Mouse (Mus musculus) embryonic facial prominence, embryonic 14.5 days (tissue): ENCODE data around the gene Lmo4. TPM values are rescaled to one million over a fixed set of nuclear protein-coding genes. Genes with fewer than 3 reads are reported as not detected.

Source experiments
- ATAC-seq: fragments of 200-750 bp; cut with Nextera tagmentation; 2 replicates; pipeline ENCODE4 v1.8.0; 2017; ENCODE audit warnings: low read depth, moderate number of reproducible peaks, moderate TSS enrichment
- DNase-seq: peaks from one replicate; pipeline ENCODE4 v3.0.0-alpha.2; 2015; ENCODE audit warnings: low spot score
- H3K27ac ChIP-seq: fragments of 300-500 bp; sonication (generic); replicated peaks from 2 replicates; pipeline ENCODE4 v1.5.1; 2014; ENCODE audit warnings: low read depth, mild to moderate bottlenecking, low read length, moderate library complexity
- H3K27me3 ChIP-seq: fragments of 300-500 bp; sonication (generic); replicated peaks from 2 replicates; pipeline ENCODE4 v1.6.1; 2014; ENCODE audit warnings: low read length; ENCODE audit not compliant: control insufficient read depth, insufficient read depth
- H3K36me3 ChIP-seq: fragments of 300-500 bp; sonication (generic); 2 replicates; pipeline ENCODE4 v1.6.1; 2014; ENCODE audit warnings: low read length, mixed read lengths; ENCODE audit not compliant: control insufficient read depth, insufficient read depth
- H3K4me1 ChIP-seq: fragments of 300-500 bp; sonication (generic); 2 replicates; pipeline ENCODE4 v1.6.1; 2014; ENCODE audit warnings: antibody characterized with exemption, low read length; ENCODE audit not compliant: control insufficient read depth, insufficient read depth
- H3K4me2 ChIP-seq: fragments of 300-500 bp; sonication (generic); 2 replicates; pipeline ENCODE4 v1.6.1; 2014; ENCODE audit warnings: low read depth, mild to moderate bottlenecking, low read length, moderate library complexity, mixed read lengths
- H3K4me3 ChIP-seq: fragments of 300-500 bp; sonication (generic); 2 replicates; pipeline ENCODE4 v1.5.1; 2014; ENCODE audit warnings: low read depth, mild to moderate bottlenecking, low read length
- H3K9ac ChIP-seq: fragments of 300-500 bp; sonication (generic); 2 replicates; pipeline ENCODE4 v1.6.1; 2014; ENCODE audit warnings: low read depth, mild to moderate bottlenecking, low read length, moderate library complexity, mixed read lengths
- H3K9me3 ChIP-seq: fragments of 300-500 bp; sonication (generic); 2 replicates; pipeline ENCODE4 v1.6.1; 2016; ENCODE audit warnings: low read length; ENCODE audit not compliant: control insufficient read depth
- WGBS: fragments of 180-500 bp; shearing (Covaris S2); extraction: QIAGEN DNeasy Blood & Tissue Kit; methylation state at CpG from one replicate; pipeline ENCODE4 v1.1.7; 2014; 5-methylcytosine and 5-hydroxymethylcytosine counted together
- polyA plus RNA-seq: library from polyadenylated mRNA; unstranded; fragments of >200 nt; fragmentation: Nextera tagmentation; extraction: Ambion mirVana; gene quantifications from 2 replicates; pipeline ENCODE4 v1.2.1, GENCODE M21; 2014

The Lmo4 gene
- polyA plus RNA-seq, 1 experiment from 2014 or later, result 83.6 TPM

GRCm38 (mm10) chr3:144170539-144170938 lies 34.5 kb downstream of the Lmo4 start:
- H3K27me3 ChIP-seq, result no peaks in the 10 kb centered on the region
- H3K9me3 ChIP-seq, result no peaks in the 10 kb centered on the region; the same call in 1 of the 2 replicates
- no peak overlapping the region for H3K9ac ChIP-seq
- ATAC-seq, result no peak
- DNase-seq, result no peak
- no peaks in the 10 kb centered on the region for H3K36me3 ChIP-seq
- H3K4me3 ChIP-seq, result no peak overlapping the region
- WGBS, result 81% methylated on average over 2 of the region's 2 CpGs
- no peaks in the 10 kb centered on the region for H3K4me1 ChIP-seq
- H3K27ac ChIP-seq, result no peak overlapping the region
- no peak overlapping the region for H3K4me2 ChIP-seq

GRCm38 (mm10) chr3:144166439-144167155 lies 38.4 kb downstream of the Lmo4 start:
- DNase-seq, result no peak
- H3K9ac ChIP-seq, result no peak overlapping the region
- ATAC-seq, result no peak
- H3K36me3 ChIP-seq, result no peaks in the 10 kb centered on the region
- no peaks in the 10 kb centered on the region for H3K27me3 ChIP-seq
- H3K9me3 ChIP-seq, result no peaks in the 10 kb centered on the region; the same call in 1 of the 2 replicates
- whole genome bisulfite sequencing, result 86% methylated on average over 8 of the region's 8 CpGs
- no peak overlapping the region for H3K27ac ChIP-seq
- no peaks in the 10 kb centered on the region for H3K4me1 ChIP-seq
- H3K4me2 ChIP-seq, result no peak overlapping the region
- no peak overlapping the region for H3K4me3 ChIP-seq

GRCm38 (mm10) chr3:144165439-144165838 lies 39.6 kb downstream of the Lmo4 start:
- Histone ChIP-seq H3K9me3 (no peaks in the 10 kb centered on the region), H3K36me3 (no peaks in the 10 kb centered on the region), H3K4me3 (no peak overlapping the region), H3K9ac (no peak overlapping the region), H3K4me2 (no peak overlapping the region), H3K27me3 (no peaks in the 10 kb centered on the region), H3K4me1 (no peaks in the 10 kb centered on the region), H3K27ac (no peak overlapping the region)
- DNase-seq, result no peak
- 67% methylated on average over 12 of the region's 12 CpGs for WGBS
- no peak for ATAC-seq

- no peak overlapping the region for H3K9ac ChIP-seq
- DNase-seq, result peak; percentile 31
- ATAC-seq, result 0 out of 2 replicates have a peak, but pooled peaks have one; percentile 37
- H3K4me2 ChIP-seq, result no peak overlapping the region
- 54% methylated on average over 9 of the region's 9 CpGs for WGBS
- H3K4me1 ChIP-seq, result no peaks in the 10 kb centered on the region
- no peaks in the 10 kb centered on the region for H3K36me3 ChIP-seq
- H3K27me3 ChIP-seq, result no peaks in the 10 kb centered on the region
- H3K27ac ChIP-seq, result no peak overlapping the region
- H3K9me3 ChIP-seq, result no peaks in the 10 kb centered on the region
- H3K4me3 ChIP-seq, result no peak overlapping the region
Measured at GRCm38 (mm10) chr3:144164665-144165385, 40.2 kb downstream of the Lmo4 start.

GRCm38 (mm10) chr3:144163718-144164117 lies 41.3 kb downstream of the Lmo4 start:
- Histone ChIP-seq H3K4me2 (no peak overlapping the region), H3K27ac (no peak overlapping the region), H3K9ac (no peak overlapping the region), H3K9me3 (no peaks in the 10 kb centered on the region), H3K4me1 (no peaks in the 10 kb centered on the region), H3K36me3 (no peaks in the 10 kb centered on the region), H3K4me3 (no peak overlapping the region), H3K27me3 (no peaks in the 10 kb centered on the region)
- DNase-seq, result no peak
- no peak for ATAC-seq
- 76% methylated on average over 2 of the region's 2 CpGs for WGBS

GRCm38 (mm10) chr3:144162156-144162555 lies 42.9 kb downstream of the Lmo4 start:
- no peaks in the 10 kb centered on the region for H3K4me1 ChIP-seq
- H3K27me3 ChIP-seq, result no peaks in the 10 kb centered on the region
- H3K9ac ChIP-seq, result no peak overlapping the region
- no peak overlapping the region for H3K4me3 ChIP-seq
- no peaks in the 10 kb centered on the region for H3K9me3 ChIP-seq
- ATAC-seq (no peak), DNase-seq (no peak)
- no peak overlapping the region for H3K27ac ChIP-seq
- no peak overlapping the region for H3K4me2 ChIP-seq
- WGBS, result 24% methylated on average over 8 of the region's 8 CpGs
- H3K36me3 ChIP-seq, result no peaks in the 10 kb centered on the region

GRCm38 (mm10) chr3:144161261-144161660 lies 43.8 kb downstream of the Lmo4 start:
- Histone ChIP-seq H3K27ac (no peak overlapping the region), H3K36me3 (no peaks in the 10 kb centered on the region), H3K9ac (no peak overlapping the region), H3K27me3 (no peaks in the 10 kb centered on the region), H3K4me2 (no peak overlapping the region), H3K4me1 (no peaks in the 10 kb centered on the region), H3K4me3 (no peak overlapping the region), H3K9me3 (no peaks in the 10 kb centered on the region)
- peak; percentile 16 for DNase-seq
- no peak for ATAC-seq
- 70% methylated on average over 2 of the region's 2 CpGs for WGBS

GRCm38 (mm10) chr3:144155746-144156145 lies 49.3 kb downstream of the Lmo4 start:
- WGBS, result 64% methylated on average over 3 of the region's 3 CpGs
- Histone ChIP-seq H3K36me3 (no peaks in the 10 kb centered on the region), H3K4me1 (0 out of 2 replicates have a peak, but pooled peaks cover 4% of the 10 kb centered on the region), H3K4me2 (no peak overlapping the region), H3K27me3 (no peaks in the 10 kb centered on the region), H3K4me3 (no peak overlapping the region), H3K9ac (no peak overlapping the region), H3K9me3 (no peaks in the 10 kb centered on the region), H3K27ac (no peak overlapping the region)
- no peak for ATAC-seq
- DNase-seq, result peak; percentile 38
